Mouse (Mus musculus): ENCODE data around the gene Gm49776.

- TF ChIP-seq CTCF (IDR thresholded peaks at IDR 0.05; ENCODE audit: borderline replicate concordance, control insufficient read depth, extremely low read depth, insufficient read depth, low read length, poor library complexity) (no peak), POLR2A (IDR thresholded peaks at IDR 0.05; ENCODE audit: control insufficient read depth, extremely low read depth, insufficient read depth, low read length, poor library complexity) (no peak)
These were observed 30.5 kb upstream of the Gm49776 start for GRCm38 (mm10) chr16:18288581-18289061.
